Mouse (Mus musculus) heart, postnatal 25 days (tissue): ENCODE measurements at regions not wholly inside any gene's neighbourhood (a gene's known extent, or its start where the extent isn't known, plus 50 kb on each side); places are given as distances from the start of the nearest gene placed in this dataset.

Experiments
- DNase-seq: peaks from one replicate; pipeline ENCODE4 v3.0.0; 2022; ENCODE audit warnings: low spot score
- intact Hi-C: fragments of 180-260 bp; cut with DNase I; formaldehyde crosslinking; loops from one replicate; pipeline ENCODE4 v1.15.1; 2025

- intact Hi-C loops: loop anchor here (5.0 kb wide), 1 partner anchor 37 kb away; no protein-coding TSS in a partner anchor
- DNase-seq: no peak
Observed at GRCm38 (mm10) chr17:47144996-47145395, 134.6 kb upstream of the Ubr2 start.

GRCm38 (mm10) chr17:47144460-47144859 is 134.1 kb upstream of the Ubr2 start:
- intact Hi-C loops: loop anchor here (5.0 kb wide), 1 partner anchor 38 kb away; no protein-coding TSS in a partner anchor
- no peak for DNase-seq

GRCm38 (mm10) chr17:47143898-47144297 is 133.5 kb upstream of the Ubr2 start:
- intact Hi-C loops: loop anchor here (5.0 kb wide), 1 partner anchor 38 kb away; no protein-coding TSS in a partner anchor
- no peak for DNase-seq

DNA sequence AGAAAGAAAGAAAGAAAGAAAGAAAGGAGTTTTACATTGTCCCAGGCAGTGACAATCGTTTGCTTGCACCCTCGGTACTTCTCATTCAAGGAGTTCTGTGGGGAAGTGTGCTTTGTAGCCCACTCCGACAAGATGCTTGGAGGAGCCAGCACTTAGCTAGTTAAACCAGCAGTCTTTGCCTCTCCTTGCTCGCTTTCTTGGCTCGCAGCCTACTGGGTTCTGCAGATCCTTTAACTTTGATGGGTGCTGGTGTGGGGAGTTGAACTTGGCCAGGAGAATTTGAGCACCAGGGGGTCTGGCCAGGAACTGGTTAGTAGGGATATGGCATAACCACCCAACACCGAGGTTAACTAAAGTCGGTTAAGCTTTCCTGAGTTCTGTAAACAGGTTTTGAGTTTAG is 132.5 kb upstream of the Ubr2 start:
- DNase-seq: no peak
- intact Hi-C loops: loop anchor here (5.0 kb wide), 1 partner anchor 39 kb away; no protein-coding TSS in a partner anchor

- DNase-seq: no peak
Observed at GRCm38 (mm10) chr17:47142276-47142675, 131.9 kb upstream of the Ubr2 start.

DNA sequence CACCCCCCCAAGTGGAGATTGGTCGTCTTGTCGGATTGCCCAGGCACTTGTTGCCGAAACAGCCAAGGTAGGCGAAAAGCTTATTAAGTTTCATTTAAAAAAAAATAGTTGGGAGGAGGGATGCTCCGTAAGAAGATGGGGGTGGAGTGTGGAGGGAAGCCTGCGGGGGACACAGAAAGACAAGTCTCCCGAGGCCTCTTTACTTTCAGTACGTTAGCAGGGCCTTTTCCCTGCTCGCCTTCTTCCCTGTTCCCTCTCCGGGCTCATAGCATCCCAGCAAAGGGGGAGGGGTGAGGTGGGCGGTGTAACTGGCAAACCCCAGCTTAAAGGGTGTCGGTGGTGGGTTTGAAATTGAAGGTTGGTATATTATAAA is 131.5 kb upstream of the Ubr2 start:
- no peak for DNase-seq
- intact Hi-C loops: loop anchor here (5.0 kb wide), 1 partner anchor 40 kb away; no protein-coding TSS in a partner anchor

More at GRCm38 (mm10) chr17:47142276-47142675, 131.9 kb upstream of the Ubr2 start:
- intact Hi-C loops: loop anchor here (5.0 kb wide), 1 partner anchor 40 kb away; no protein-coding TSS in a partner anchor

- intact Hi-C loops: loop anchor here (5.0 kb wide), 1 partner anchor 41 kb away; no protein-coding TSS in a partner anchor
Observed at GRCm38 (mm10) chr17:47140969-47141842, 130.8 kb upstream of the Ubr2 start.

GRCm38 (mm10) chr17:47140241-47140968 is 130.0 kb upstream of the Ubr2 start:
- intact Hi-C loops: loop anchor here (5.0 kb wide), 1 partner anchor 42 kb away; no protein-coding TSS in a partner anchor

More at GRCm38 (mm10) chr17:47140969-47141842, 130.8 kb upstream of the Ubr2 start:
- DNase-seq: no peak

DNA sequence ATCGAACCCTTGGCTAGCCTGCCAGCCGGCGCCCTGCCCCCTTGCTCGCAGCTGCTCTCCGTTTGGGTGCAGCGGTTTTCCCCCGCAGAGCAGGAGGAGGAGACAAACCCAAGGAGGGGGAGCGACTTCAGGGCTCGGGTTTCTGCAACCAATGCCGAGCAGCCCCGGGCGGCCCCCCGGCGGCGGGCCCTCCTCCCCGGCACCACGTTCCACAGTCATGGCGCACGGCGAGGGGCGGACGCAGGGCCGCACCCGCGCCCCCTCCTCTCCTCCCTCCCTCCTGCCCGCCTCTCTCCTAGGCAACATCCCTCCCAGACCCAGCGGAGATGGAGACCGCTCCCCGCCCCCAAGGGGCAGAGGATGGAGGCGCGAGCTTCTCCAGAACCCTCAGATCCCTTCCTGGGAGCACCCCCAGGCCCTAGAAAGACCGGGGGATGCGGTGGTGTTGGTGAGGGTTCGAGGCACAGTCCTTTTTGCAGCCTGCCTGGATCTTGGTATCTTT is 129.4 kb upstream of the Ubr2 start:
- DNase-seq: peak; percentile 92
- intact Hi-C loops: loop anchor here (5.0 kb wide), 1 partner anchor 43 kb away; no protein-coding TSS in a partner anchor

More at GRCm38 (mm10) chr17:47140241-47140968, 130.0 kb upstream of the Ubr2 start:
- DNase-seq: no peak

DNA sequence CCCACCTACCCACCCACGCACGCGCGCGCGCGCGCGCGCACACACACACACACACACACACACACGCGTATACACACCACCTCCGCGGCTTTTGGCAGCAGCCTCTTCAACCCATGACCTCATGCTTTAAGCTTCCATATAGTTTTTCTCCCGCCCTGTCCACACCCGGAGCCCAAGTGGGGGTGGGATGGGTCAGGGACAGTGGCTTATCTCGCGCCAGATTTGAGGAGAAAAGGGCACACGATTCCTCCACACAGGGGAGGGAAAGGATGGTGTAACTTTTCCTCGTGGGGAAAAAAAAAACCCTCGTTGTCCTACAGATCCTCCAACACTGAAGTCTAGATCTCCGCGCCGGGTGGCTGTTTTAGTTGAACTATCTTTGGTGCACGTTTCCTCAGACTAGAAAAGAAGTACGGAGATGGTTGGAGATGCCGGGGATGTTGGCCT is 128.8 kb upstream of the Ubr2 start:
- no peak for DNase-seq
- intact Hi-C loops: no loop called here

- DNase-seq: no peak
- intact Hi-C loops: no loop called here
Observed at GRCm38 (mm10) chr17:47138174-47138573, 127.8 kb upstream of the Ubr2 start.

GRCm38 (mm10) chr17:47135391-47135790 is 125.0 kb upstream of the Ubr2 start:
- intact Hi-C loops: no loop called here
- no peak for DNase-seq

- DNase-seq: no peak
- intact Hi-C loops: no loop called here
Observed at GRCm38 (mm10) chr17:47133785-47134184, 123.4 kb upstream of the Ubr2 start.

- intact Hi-C loops: no loop called here
- no peak for DNase-seq
Observed at GRCm38 (mm10) chr17:47127571-47127970, 117.2 kb upstream of the Ubr2 start.

GRCm38 (mm10) chr17:47123576-47123975 is 113.2 kb upstream of the Ubr2 start:
- DNase-seq: no peak
- intact Hi-C loops: no loop called here

DNA sequence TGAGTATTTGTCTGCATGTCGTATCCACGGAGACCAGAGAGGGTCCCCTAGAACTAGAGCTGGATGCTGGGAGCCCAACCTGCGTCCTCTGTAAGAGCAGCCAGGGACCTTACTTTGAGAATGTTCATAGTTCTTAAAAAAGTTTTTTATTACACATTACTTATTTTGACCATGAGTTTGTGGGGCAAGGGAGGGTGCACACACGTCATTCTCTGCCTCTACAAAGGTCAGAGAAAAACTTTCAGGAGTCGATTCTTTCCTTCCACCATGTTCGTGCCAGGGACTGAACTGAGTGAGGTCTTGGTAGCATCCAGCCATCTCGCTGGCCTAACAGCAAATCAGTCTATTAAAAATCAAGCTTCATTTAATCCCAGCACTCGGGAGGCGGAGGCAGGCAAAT is 111.9 kb upstream of the Ubr2 start:
- no peak for DNase-seq
- intact Hi-C loops: no loop called here

- intact Hi-C loops: loop anchor here (5.0 kb wide), 1 partner anchor 214 kb away; no protein-coding TSS in a partner anchor
- no peak for DNase-seq
Observed at GRCm38 (mm10) chr17:47118010-47118409, 107.7 kb upstream of the Ubr2 start.

DNA sequence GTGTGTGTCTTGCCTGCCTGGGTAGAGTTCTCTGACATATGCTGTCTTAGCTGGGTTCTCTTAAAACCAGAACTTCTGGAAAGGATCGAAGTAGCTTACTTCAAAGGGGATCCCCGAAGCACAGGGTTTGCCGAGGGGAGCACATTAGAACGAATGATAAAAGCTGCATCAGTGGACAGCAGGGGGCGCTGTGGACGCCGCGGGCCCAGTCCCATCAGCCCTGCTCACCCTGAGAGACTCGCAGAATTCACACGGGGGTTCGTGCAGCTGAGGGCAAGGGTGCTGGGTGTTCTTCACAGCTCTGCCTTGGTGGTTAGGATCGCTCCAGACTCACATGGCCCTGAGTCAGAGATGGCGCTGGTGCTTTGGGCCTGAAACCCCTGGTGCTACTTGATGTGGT is 105.4 kb upstream of the Ubr2 start:
- intact Hi-C loops: loop anchor here (5.0 kb wide), 1 partner anchor 217 kb away; no protein-coding TSS in a partner anchor

GRCm38 (mm10) chr17:47115141-47115540 is 104.8 kb upstream of the Ubr2 start:
- DNase-seq: no peak
- intact Hi-C loops: loop anchor here (5.0 kb wide), 1 partner anchor 217 kb away; no protein-coding TSS in a partner anchor

More for the DNA sequence above, 105.4 kb upstream of the Ubr2 start:
- no peak for DNase-seq

- intact Hi-C loops: loop anchor here (5.0 kb wide), 2 partner anchors 77 to 218 kb away; no protein-coding TSS in a partner anchor
- no peak for DNase-seq
Observed at GRCm38 (mm10) chr17:47114736-47115135, 104.4 kb upstream of the Ubr2 start.
